Mouse (Mus musculus): Measurements from ENCODE around the gene St3gal6. TPM values are rescaled to one million over a fixed set of nuclear protein-coding genes. Genes with fewer than 3 reads are reported as not detected.
"Not testable (repeated sequence)": the region's sequence is repeated elsewhere in the genome, so short reads cannot be mapped to it uniquely, and the experiment has no call there.

St3gal6 gene
- polyA plus RNA-seq, 1 experiment = 23.9 TPM

GRCm38 (mm10) chr16:58465412-58465811 is 58.6 kb downstream of the St3gal6 start:
- WGBS = 88% methylated on average over 9 of the region's 9 CpGs
- TF ChIP-seq CTCF (IDR thresholded peaks at IDR 0.05; ENCODE audit: borderline replicate concordance, insufficient read depth, low read depth, low read length) (no peak), POLR2A (IDR thresholded peaks at IDR 0.05; ENCODE audit: borderline replicate concordance, insufficient read depth, low read length) (no peak)
- no peak overlapping the region for H3K27ac ChIP-seq (ENCODE audit: insufficient read depth, low read length)
- H3K4me1 ChIP-seq (ENCODE audit: control insufficient read depth, insufficient read depth, low read length) = no peaks in the 10 kb centered on the region
- H3K4me3 ChIP-seq (replicated peaks; ENCODE audit: insufficient read depth, low read depth, low read length) = no peak overlapping the region
- DNase-seq = no peak
- no peaks in the 10 kb centered on the region for H3K27me3 ChIP-seq (ENCODE audit: control insufficient read depth, insufficient read depth, low read length)

DNA sequence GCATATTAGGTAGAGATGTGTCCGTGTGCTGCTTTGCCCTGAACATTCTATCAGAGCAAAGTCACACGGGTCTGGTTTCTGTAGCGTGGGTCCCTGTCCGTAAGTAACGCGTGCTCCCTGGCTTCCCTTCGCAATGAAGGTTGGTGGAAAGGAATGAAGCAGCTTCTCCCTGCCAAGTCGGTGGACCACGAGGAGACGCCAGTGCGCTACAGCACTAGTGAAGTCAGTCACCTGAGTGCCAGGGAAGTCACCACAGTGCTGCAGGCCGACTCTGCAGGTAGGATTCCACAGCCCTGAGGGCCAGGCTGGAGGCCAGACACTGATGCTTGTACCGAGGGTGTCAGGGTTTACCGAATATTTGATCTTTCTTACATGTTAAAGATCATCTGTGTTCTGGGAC is 60.0 kb downstream of the St3gal6 start:
- Histone ChIP-seq H3K4me1 (ENCODE audit: control insufficient read depth, insufficient read depth, low read length) (no peaks in the 10 kb centered on the region), H3K27me3 (ENCODE audit: control insufficient read depth, insufficient read depth, low read length) (no peaks in the 10 kb centered on the region), H3K4me3 (replicated peaks; ENCODE audit: insufficient read depth, low read depth, low read length) (no peak overlapping the region), H3K27ac (ENCODE audit: insufficient read depth, low read length) (no peak overlapping the region)
- DNase-seq = no peak
- 79% methylated on average over 14 of the region's 14 CpGs for WGBS
- TF ChIP-seq CTCF (IDR thresholded peaks at IDR 0.05; ENCODE audit: borderline replicate concordance, insufficient read depth, low read depth, low read length) (no peak), POLR2A (IDR thresholded peaks at IDR 0.05; ENCODE audit: borderline replicate concordance, insufficient read depth, low read length) (no peak)

- no peak for DNase-seq
- Histone ChIP-seq H3K27me3 (ENCODE audit: control insufficient read depth, insufficient read depth, low read length) (no peaks in the 10 kb centered on the region), H3K4me3 (replicated peaks; ENCODE audit: insufficient read depth, low read depth, low read length) (no peak overlapping the region), H3K4me1 (ENCODE audit: control insufficient read depth, insufficient read depth, low read length) (no peaks in the 10 kb centered on the region), H3K27ac (ENCODE audit: insufficient read depth, low read length) (no peak overlapping the region)
- TF ChIP-seq POLR2A (IDR thresholded peaks at IDR 0.05; ENCODE audit: borderline replicate concordance, insufficient read depth, low read length) (no peak), CTCF (IDR thresholded peaks at IDR 0.05; ENCODE audit: borderline replicate concordance, insufficient read depth, low read depth, low read length) (no peak)
- WGBS = 96% methylated on average over 2 of the region's 2 CpGs
These were observed 61.5 kb downstream of the St3gal6 start for GRCm38 (mm10) chr16:58462519-58462918.

DNA sequence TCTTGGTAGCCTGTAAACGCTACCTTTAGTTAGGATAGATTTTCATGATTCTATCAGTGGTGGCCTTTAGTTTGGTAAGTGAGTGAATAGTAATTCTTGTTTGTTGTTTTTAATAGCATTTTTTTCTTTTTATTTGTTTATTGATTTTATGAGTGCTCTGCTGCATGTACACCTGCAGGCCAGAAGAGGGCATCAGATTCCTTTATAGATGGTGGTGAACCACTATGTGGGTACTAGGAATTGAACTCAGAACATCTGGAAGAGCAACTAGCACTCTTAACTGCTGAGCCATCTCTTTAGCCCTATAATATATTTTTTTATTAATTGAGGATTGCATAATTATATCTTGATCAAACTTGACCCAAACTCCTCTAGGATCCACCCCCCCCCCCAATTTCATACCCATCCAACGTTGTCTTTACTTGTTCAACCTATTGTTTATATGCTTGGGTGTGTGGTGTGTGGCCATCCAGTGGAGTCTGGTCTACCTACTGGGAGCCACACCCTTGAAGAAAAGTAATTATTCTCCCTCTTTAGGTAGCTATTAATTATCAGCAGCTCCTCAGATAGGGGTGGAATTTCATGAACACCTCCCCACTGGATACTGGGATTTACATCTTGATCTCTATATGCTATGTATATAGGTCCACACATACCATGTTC is 62.1 kb downstream of the St3gal6 start:
- DNase-seq = no peak
- TF ChIP-seq POLR2A (IDR thresholded peaks at IDR 0.05; ENCODE audit: borderline replicate concordance, insufficient read depth, low read length) (no peak), CTCF (IDR thresholded peaks at IDR 0.05; ENCODE audit: borderline replicate concordance, insufficient read depth, low read depth, low read length) (no peak)
- Histone ChIP-seq H3K27ac (ENCODE audit: insufficient read depth, low read length) (no peak overlapping the region), H3K27me3 (ENCODE audit: control insufficient read depth, insufficient read depth, low read length) (no peaks in the 10 kb centered on the region), H3K4me1 (ENCODE audit: control insufficient read depth, insufficient read depth, low read length) (no peaks in the 10 kb centered on the region), H3K4me3 (replicated peaks; ENCODE audit: insufficient read depth, low read depth, low read length) (no peak overlapping the region)
- 93% methylated on average over 2 of the region's 2 CpGs for WGBS

DNA sequence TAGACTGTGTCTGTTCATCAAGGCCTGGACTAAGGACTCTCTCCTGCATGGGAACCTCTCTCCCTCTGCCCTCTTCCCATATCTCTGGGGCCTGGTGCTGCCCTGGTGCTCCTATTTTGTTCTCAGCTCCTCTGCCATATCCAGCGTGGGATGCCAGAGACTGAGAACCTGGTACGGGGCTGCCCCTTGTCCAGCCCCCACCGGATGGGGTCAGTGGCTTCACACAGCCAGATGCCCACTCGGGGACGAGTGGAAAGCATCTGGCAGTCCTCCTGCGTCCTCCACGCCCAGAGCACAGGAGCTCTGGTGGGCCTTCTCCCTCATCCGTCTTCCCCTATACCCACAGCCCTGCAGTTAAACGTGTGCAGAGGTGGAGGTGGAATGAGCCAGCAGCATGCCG is 63.7 kb downstream of the St3gal6 start:
- no peak overlapping the region for H3K4me3 ChIP-seq (replicated peaks; ENCODE audit: insufficient read depth, low read depth, low read length)
- H3K27ac ChIP-seq (ENCODE audit: insufficient read depth, low read length) = no peak overlapping the region
- WGBS = 86% methylated on average over 10 of the region's 10 CpGs
- H3K27me3 ChIP-seq (ENCODE audit: control insufficient read depth, insufficient read depth, low read length) = no peaks in the 10 kb centered on the region
- TF ChIP-seq CTCF (IDR thresholded peaks at IDR 0.05; ENCODE audit: borderline replicate concordance, insufficient read depth, low read depth, low read length) (no peak), POLR2A (IDR thresholded peaks at IDR 0.05; ENCODE audit: borderline replicate concordance, insufficient read depth, low read length) (no peak)
- no peaks in the 10 kb centered on the region for H3K4me1 ChIP-seq (ENCODE audit: control insufficient read depth, insufficient read depth, low read length)
- DNase-seq = no peak

DNA sequence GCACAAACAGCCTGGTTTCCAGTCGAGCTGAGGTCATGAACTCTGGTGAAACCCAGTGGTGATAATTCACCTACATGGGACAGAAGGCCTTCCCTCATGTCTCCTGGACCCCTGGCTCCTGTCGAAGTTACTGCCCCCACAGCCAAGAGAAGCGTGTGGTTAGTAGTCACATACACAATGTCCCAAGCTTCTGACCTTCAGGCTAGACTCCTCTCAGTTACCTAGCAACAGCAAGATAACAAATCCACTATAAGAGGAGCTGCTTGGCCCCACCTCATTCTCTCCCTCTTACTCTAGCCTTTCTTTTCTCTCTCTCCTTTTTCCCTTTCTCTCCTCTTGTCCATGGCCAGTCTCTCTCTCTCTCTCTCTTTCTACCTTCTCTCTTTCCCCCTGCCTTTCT is 64.1 kb downstream of the St3gal6 start:
- H3K4me1 ChIP-seq (ENCODE audit: control insufficient read depth, insufficient read depth, low read length); H3K27me3 ChIP-seq (ENCODE audit: control insufficient read depth, insufficient read depth, low read length); DNase-seq; H3K27ac ChIP-seq (ENCODE audit: insufficient read depth, low read length); H3K4me3 ChIP-seq (replicated peaks; ENCODE audit: insufficient read depth, low read depth, low read length): not testable (repeated sequence)
- 47% methylated on average over 3 of the region's 3 CpGs for WGBS

GRCm38 (mm10) chr16:58456991-58457390 is 67.1 kb downstream of the St3gal6 start:
- Histone ChIP-seq H3K4me1 (ENCODE audit: control insufficient read depth, insufficient read depth, low read length) (no peaks in the 10 kb centered on the region), H3K27ac (ENCODE audit: insufficient read depth, low read length) (no peak overlapping the region), H3K27me3 (ENCODE audit: control insufficient read depth, insufficient read depth, low read length) (no peaks in the 10 kb centered on the region), H3K4me3 (replicated peaks; ENCODE audit: insufficient read depth, low read depth, low read length) (no peak overlapping the region)
- DNase-seq = no peak
- TF ChIP-seq CTCF (IDR thresholded peaks at IDR 0.05; ENCODE audit: borderline replicate concordance, insufficient read depth, low read depth, low read length) (no peak), POLR2A (IDR thresholded peaks at IDR 0.05; ENCODE audit: borderline replicate concordance, insufficient read depth, low read length) (no peak)
- 89% methylated on average over 6 of the region's 6 CpGs for WGBS

- 94% methylated on average over 5 of the region's 5 CpGs for WGBS
- no peaks in the 10 kb centered on the region for H3K4me1 ChIP-seq (ENCODE audit: control insufficient read depth, insufficient read depth, low read length)
- TF ChIP-seq CTCF (IDR thresholded peaks at IDR 0.05; ENCODE audit: borderline replicate concordance, insufficient read depth, low read depth, low read length) = no peak
- no peak for TF ChIP-seq POLR2A (IDR thresholded peaks at IDR 0.05; ENCODE audit: borderline replicate concordance, insufficient read depth, low read length)
- no peak overlapping the region for H3K4me3 ChIP-seq (replicated peaks; ENCODE audit: insufficient read depth, low read depth, low read length)
- DNase-seq = no peak
- no peaks in the 10 kb centered on the region for H3K27me3 ChIP-seq (ENCODE audit: control insufficient read depth, insufficient read depth, low read length)
- no peak overlapping the region for H3K27ac ChIP-seq (ENCODE audit: insufficient read depth, low read length)
These were observed 67.6 kb downstream of the St3gal6 start for GRCm38 (mm10) chr16:58456445-58456844.

Data from cerebellum, adult 2 months (tissue).